Mouse (Mus musculus): ENCODE data around the gene Stk40. TPM values are rescaled to one million over a fixed set of nuclear protein-coding genes. Genes with fewer than 3 reads are reported as not detected.

Stk40 gene
- 25.9 TPM for polyA plus RNA-seq (2012; fragmentation: generic; extraction: Trizol)

DNA sequence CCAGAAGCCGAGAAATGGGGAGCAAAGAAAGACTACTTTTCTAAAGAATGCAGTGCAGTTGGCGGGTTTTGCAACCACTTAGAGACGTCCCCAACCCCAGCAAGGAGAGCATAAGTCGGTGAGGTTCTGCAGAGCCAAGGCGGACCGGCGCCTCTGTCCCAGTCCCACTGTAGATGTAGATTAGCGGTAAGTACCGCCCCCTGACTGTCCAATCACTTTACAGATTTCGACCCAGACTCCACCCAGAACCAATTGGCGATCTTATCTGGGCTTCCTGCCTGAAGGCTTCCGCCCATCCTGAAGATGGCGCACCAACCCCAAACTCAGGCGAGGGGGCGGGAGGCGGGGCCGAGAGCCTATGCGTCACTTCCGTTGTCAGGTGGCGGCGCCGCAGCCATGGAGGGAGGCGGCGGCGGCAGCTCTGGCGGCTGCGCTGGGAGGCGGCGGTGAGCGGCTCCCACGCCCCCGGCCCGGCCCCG, at the start of gene Stk40:
TSS of gene Stk40 (plus strand) at position 368 of the 479 bp plus-strand sequence.
- H3K4me3 ChIP-seq, result peak within 1 kb of the TSS; percentile 95

DNA sequence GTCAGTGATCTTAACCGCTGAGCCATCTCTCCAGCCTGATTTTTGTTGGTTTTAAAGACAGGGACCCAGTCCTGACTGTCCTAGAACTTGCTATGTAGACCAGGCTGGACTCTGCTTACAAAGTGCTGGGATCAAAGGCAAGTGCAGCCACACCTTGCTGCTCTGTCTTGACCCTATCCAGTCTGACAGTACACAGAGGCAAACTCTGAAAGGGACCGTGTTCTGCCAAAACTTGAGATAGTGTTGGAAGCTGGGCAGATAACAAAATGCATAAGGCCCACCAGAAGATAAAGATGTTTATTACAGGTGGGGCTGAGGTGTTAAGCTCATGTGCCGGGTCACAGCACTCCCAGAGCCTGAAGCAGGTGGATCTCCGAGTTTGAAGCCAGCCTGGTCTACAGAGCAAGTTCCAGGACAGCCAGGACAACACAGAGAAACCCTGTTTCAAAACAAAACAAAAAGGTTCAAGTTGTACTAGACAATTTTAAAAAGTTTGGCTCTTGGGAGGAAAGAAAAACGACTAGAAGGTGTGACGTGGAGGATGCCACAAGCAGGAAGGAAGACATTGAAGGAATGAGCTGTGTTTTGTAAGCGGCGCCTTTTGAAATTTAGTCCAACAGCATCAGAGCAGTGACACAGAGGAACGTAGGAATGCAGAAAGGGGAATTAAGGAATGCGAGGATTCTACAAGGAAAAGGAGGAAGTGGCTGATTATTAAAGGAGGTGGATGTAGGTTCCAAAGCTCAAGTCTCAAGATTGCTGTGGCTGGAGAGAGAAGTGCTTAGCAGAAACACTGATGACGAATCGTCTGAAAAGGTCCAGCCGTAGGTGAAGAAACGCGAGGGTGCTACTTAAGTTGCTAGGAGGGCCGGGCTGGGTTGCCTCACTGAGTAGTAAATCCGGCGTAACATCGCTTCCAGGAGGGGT, 46.3 kb upstream of the Stk40 start:
- H3K36me3 ChIP-seq (ENCODE audit: control insufficient read depth, insufficient read depth), result peaks cover 7% of the 10 kb centered on the region
- TF ChIP-seq TCF12 (IDR thresholded peaks at IDR 0.05; ENCODE audit: insufficient read depth, poor library complexity, severe bottlenecking) (no peak), POLR2AphosphoS2 (IDR thresholded peaks at IDR 0.05; ENCODE audit: insufficient read length, low read depth) (peak; percentile 11)

More for the DNA sequence above, at the start of gene Stk40:
- TF ChIP-seq SRF (IDR thresholded peaks at IDR 0.05; ENCODE audit: control insufficient read depth, insufficient read length, low read depth) (peak; percentile 50), TCF12 (IDR thresholded peaks at IDR 0.05; ENCODE audit: insufficient read depth, poor library complexity, severe bottlenecking) (no peak), MYOG (IDR thresholded peaks at IDR 0.05; ENCODE audit: control insufficient read depth in 1 of 3, insufficient read depth in 1 of 3, insufficient read length in 2 of 3, low read depth in 2 of 3) (peak in 1 of 3 experiments; percentile 25), POLR2A (IDR thresholded peaks at IDR 0.05; ENCODE audit: insufficient read length, low read depth) (peak; percentile 82), USF1 (IDR thresholded peaks at IDR 0.05; ENCODE audit: low read depth) (no peak), REST (IDR thresholded peaks at IDR 0.05; ENCODE audit: insufficient read depth, insufficient read length) (no peak), MYOD1 (IDR thresholded peaks at IDR 0.05; ENCODE audit: control insufficient read depth in 1 of 3, insufficient read length in 2 of 3, low read depth in 2 of 3) (peak in 1 of 3 experiments; percentile 18), POLR2AphosphoS2 (IDR thresholded peaks at IDR 0.05; ENCODE audit: insufficient read length, low read depth) (peak; percentile 80)
- no peaks in the 10 kb centered on the region for H3K36me3 ChIP-seq (ENCODE audit: control insufficient read depth, insufficient read depth)
- H3K4me2 ChIP-seq (ENCODE audit: low read depth), result peak within 1 kb of the TSS; percentile 100
- H3ac ChIP-seq (ENCODE audit: control insufficient read depth, insufficient read length), result peak within 1 kb of the TSS; percentile 44
- H3K27me3 ChIP-seq (ENCODE audit: control insufficient read depth, insufficient read depth, insufficient read length), result no peaks in the 10 kb centered on the region
- H3K79me2 ChIP-seq (ENCODE audit: control insufficient read depth, insufficient read depth), result peaks cover 53% of the 10 kb centered on the region

DNA sequence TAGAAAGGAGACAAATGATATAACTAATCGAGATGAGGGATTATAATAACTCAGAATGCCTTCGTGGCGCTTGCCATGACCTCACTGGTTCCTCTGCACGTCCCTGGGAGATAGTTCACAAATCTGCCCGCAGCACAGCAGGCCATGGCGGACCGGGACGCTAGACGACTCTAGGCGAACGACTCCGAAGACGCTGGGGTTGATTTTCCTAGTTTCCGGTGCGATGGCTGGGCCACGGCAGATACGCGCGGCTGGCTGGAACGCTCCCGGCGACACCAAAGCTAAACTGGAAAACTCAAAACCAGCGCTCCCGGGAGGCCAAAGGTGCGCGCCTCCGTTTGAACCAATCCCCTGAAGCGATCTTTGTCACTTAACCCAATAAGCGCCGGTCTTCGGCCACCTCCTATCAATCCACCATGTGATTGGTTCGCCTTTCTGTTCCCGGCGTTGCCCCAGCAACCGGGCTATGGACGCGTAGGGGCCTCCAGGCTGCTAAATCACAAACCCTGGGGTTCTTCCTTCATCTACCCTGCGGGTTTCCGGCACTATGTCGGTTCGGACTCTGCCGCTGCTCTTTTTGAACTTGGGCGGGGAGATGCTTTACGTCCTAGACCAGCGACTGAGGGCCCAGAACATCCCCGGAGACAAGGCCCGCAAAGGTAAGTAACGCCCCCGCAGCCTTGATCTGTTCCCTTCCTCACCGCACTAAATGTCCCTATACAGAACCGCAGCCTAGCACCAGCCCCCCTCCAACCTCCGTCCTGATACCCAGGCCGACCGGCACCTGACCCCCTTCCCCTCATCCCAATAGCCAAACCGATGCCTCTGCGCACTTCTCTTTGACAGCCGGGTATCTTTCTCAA, 45.4 kb upstream of the Stk40 start, which contains the start of gene Oscp1:
TSS of gene Oscp1 (plus strand) at position 432 of the 863 bp plus-strand sequence.
- H3K27me3 ChIP-seq (ENCODE audit: control insufficient read depth, insufficient read depth, insufficient read length), result no peaks in the 10 kb centered on the region
- peak within 1 kb of the TSS; percentile 84 for H3K4me2 ChIP-seq (ENCODE audit: low read depth)
- TF ChIP-seq CEBPB (IDR thresholded peaks at IDR 0.05; ENCODE audit: insufficient read depth, poor library complexity, severe bottlenecking) (no peak), MYOD1 (IDR thresholded peaks at IDR 0.05; ENCODE audit: control insufficient read depth in 1 of 3, insufficient read length in 2 of 3, low read depth in 2 of 3) (no peak), USF1 (IDR thresholded peaks at IDR 0.05; ENCODE audit: low read depth) (no peak), SRF (IDR thresholded peaks at IDR 0.05; ENCODE audit: control insufficient read depth, insufficient read length, low read depth) (no peak), POLR2AphosphoS2 (IDR thresholded peaks at IDR 0.05; ENCODE audit: insufficient read length, low read depth) (peak; percentile 27), E2F4 (IDR thresholded peaks at IDR 0.05; ENCODE audit: insufficient read depth) (peak; percentile 98), TCF12 (IDR thresholded peaks at IDR 0.05; ENCODE audit: insufficient read depth, poor library complexity, severe bottlenecking) (no peak), POLR2A (IDR thresholded peaks at IDR 0.05; ENCODE audit: insufficient read length, low read depth) (peak; percentile 53), MYOG (IDR thresholded peaks at IDR 0.05; ENCODE audit: control insufficient read depth in 1 of 3, insufficient read depth in 1 of 3, insufficient read length in 2 of 3, low read depth in 2 of 3) (no peak)
- no peaks in the 10 kb centered on the region for H3K79me2 ChIP-seq (ENCODE audit: control insufficient read depth, insufficient read depth)
- H3K36me3 ChIP-seq (ENCODE audit: control insufficient read depth, insufficient read depth), result peaks cover 6% of the 10 kb centered on the region
- no peak within 1 kb of the TSS for H3ac ChIP-seq (ENCODE audit: control insufficient read depth, insufficient read length)
- peak within 1 kb of the TSS; percentile 65 for H3K4me3 ChIP-seq

More for the DNA sequence above, 46.3 kb upstream of the Stk40 start:
- no peaks in the 10 kb centered on the region for H3K27me3 ChIP-seq (ENCODE audit: control insufficient read depth, insufficient read depth, insufficient read length)
- H3ac ChIP-seq (ENCODE audit: control insufficient read depth, insufficient read length), result no peak overlapping the region
- H3K4me2 ChIP-seq (ENCODE audit: low read depth), result peak overlapping the region; percentile 84
- no peaks in the 10 kb centered on the region for H3K79me2 ChIP-seq (ENCODE audit: control insufficient read depth, insufficient read depth)
- H3K4me3 ChIP-seq, result peak overlapping the region; percentile 65

DNA sequence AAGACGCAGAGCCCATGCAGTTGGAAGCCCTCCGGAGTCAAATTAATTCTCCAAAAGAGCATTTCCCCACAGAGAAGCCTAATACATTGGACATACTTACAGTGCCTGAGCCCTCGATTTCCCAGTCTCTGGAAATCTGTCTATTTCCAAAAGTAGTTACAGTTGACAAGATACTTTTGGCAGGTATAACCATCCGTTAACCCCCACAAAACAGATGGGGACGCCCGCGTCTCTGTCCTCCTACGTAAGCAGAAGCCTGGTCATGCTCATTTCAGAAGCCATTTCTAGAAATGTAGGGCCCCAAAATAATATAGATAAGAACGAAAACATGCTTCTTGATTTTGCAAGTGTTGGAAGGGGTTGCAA, 44.8 kb upstream of the Stk40 start:
- Histone ChIP-seq H3K36me3 (ENCODE audit: control insufficient read depth, insufficient read depth) (no peaks in the 10 kb centered on the region), H3ac (ENCODE audit: control insufficient read depth, insufficient read length) (no peak overlapping the region)

More for the DNA sequence above, 44.8 kb upstream of the Stk40 start:
- TF ChIP-seq TCF12 (IDR thresholded peaks at IDR 0.05; ENCODE audit: insufficient read depth, poor library complexity, severe bottlenecking) (no peak), MAX (IDR thresholded peaks at IDR 0.05; ENCODE audit: low read depth) (no peak), POLR2AphosphoS2 (IDR thresholded peaks at IDR 0.05; ENCODE audit: insufficient read length, low read depth) (no peak), USF1 (IDR thresholded peaks at IDR 0.05; ENCODE audit: low read depth) (no peak), REST (IDR thresholded peaks at IDR 0.05; ENCODE audit: insufficient read depth, insufficient read length) (no peak), POLR2A (IDR thresholded peaks at IDR 0.05; ENCODE audit: insufficient read length, low read depth) (no peak), TCF3 (IDR thresholded peaks at IDR 0.05; ENCODE audit: insufficient read length, low read depth) (no peak), CEBPB (IDR thresholded peaks at IDR 0.05; ENCODE audit: insufficient read depth, poor library complexity, severe bottlenecking) (no peak), SRF (IDR thresholded peaks at IDR 0.05; ENCODE audit: control insufficient read depth, insufficient read length, low read depth) (no peak), E2F4 (IDR thresholded peaks at IDR 0.05; ENCODE audit: insufficient read depth) (no peak), MYOD1 (IDR thresholded peaks at IDR 0.05; ENCODE audit: control insufficient read depth in 1 of 3, insufficient read length in 2 of 3, low read depth in 2 of 3) (no peak), MYOG (IDR thresholded peaks at IDR 0.05; ENCODE audit: control insufficient read depth in 1 of 3, insufficient read depth in 1 of 3, insufficient read length in 2 of 3, low read depth in 2 of 3) (no peak)
- peak overlapping the region; percentile 84 for H3K4me2 ChIP-seq (ENCODE audit: low read depth)
- H3K27me3 ChIP-seq (ENCODE audit: control insufficient read depth, insufficient read depth, insufficient read length), result no peaks in the 10 kb centered on the region
- H3K79me2 ChIP-seq (ENCODE audit: control insufficient read depth, insufficient read depth), result no peaks in the 10 kb centered on the region
- peak overlapping the region; percentile 65 for H3K4me3 ChIP-seq
